Mouse (Mus musculus) liver, embryonic 14.5 days (tissue): Measurements from ENCODE around the gene Arhgef15. TPM values are rescaled to one million over a fixed set of nuclear protein-coding genes. Genes with fewer than 3 reads are reported as not detected.

Source experiments
- ATAC-seq: fragments of 200-750 bp; cut with Nextera tagmentation; 2 replicates; pipeline ENCODE4 v1.8.0; 2017; ENCODE audit warnings: moderate number of reproducible peaks, mild to moderate bottlenecking, moderate library complexity; ENCODE audit not compliant: insufficient read depth
- DNase-seq, 3 experiments: peaks; one replicate each; pipeline ENCODE4 v3.0.0-alpha.2; 2012 to 2013; ENCODE audit warnings: low read depth in 3 of 3, low spot score in 3 of 3
- H3K27ac ChIP-seq: fragments of 300-500 bp; sonication (generic); 2 replicates; pipeline ENCODE4 v1.5.1; 2014; ENCODE audit warnings: moderate library complexity, mild to moderate bottlenecking, control low read depth, inconsistent platforms
- H3K27me3 ChIP-seq: fragments of 300-500 bp; sonication (generic); 2 replicates; pipeline ENCODE4 v1.6.1; 2014; ENCODE audit warnings: mild to moderate bottlenecking, low read length, moderate library complexity; ENCODE audit not compliant: control insufficient read depth, insufficient read depth
- H3K36me3 ChIP-seq: fragments of 300-500 bp; sonication (generic); replicated peaks from 2 replicates; pipeline ENCODE4 v1.6.1; 2014; ENCODE audit warnings: low read depth; ENCODE audit not compliant: control insufficient read depth, insufficient read depth
- H3K4me1 ChIP-seq, 2 experiments: fragments of 200-500 bp in 1 of 2; fragments of 300-500 bp in 1 of 2; sonication (generic) in 1 of 2; replicated peaks; 2 replicates each; pipeline ENCODE4 v1.6.1; 2012 to 2014; ENCODE audit warnings: antibody characterized with exemption in 1 of 2, inconsistent platforms in 1 of 2, low read length in 1 of 2; ENCODE audit not compliant: control insufficient read depth in 2 of 2, insufficient read depth in 2 of 2
- H3K4me2 ChIP-seq: fragments of 300-500 bp; sonication (generic); 2 replicates; pipeline ENCODE4 v1.6.1; 2014; ENCODE audit warnings: low read depth, mild to moderate bottlenecking, control low read depth, moderate library complexity
- H3K4me3 ChIP-seq, 2 experiments: fragments of 200-500 bp in 1 of 2; fragments of 300-500 bp in 1 of 2; sonication (generic) in 1 of 2; 2 replicates each; pipeline ENCODE4 v1.5.1; 2012 to 2014; ENCODE audit warnings: low read depth in 2 of 2, low read length in 2 of 2, mild to moderate bottlenecking in 2 of 2, control low read depth in 1 of 2, inconsistent platforms in 1 of 2, moderate library complexity in 1 of 2; ENCODE audit not compliant: insufficient read depth in 1 of 2
- H3K9ac ChIP-seq: fragments of 300-500 bp; sonication (generic); replicated peaks from 2 replicates; pipeline ENCODE4 v1.6.1; 2014; ENCODE audit warnings: mild to moderate bottlenecking, control low read depth, moderate library complexity
- H3K9me3 ChIP-seq: fragments of 300-500 bp; sonication (generic); 2 replicates; pipeline ENCODE4 v1.6.1; 2016; ENCODE audit warnings: low read length, mixed read lengths; ENCODE audit not compliant: control insufficient read depth
- CTCF ChIP-seq: IDR thresholded peaks from 2 replicates; pipeline ENCODE4 v1.5.1; 2016; ENCODE audit warnings: antibody characterized with exemption, low read depth, control low read depth
- EP300 ChIP-seq: IDR thresholded peaks from 2 replicates; pipeline ENCODE4 v1.6.1; 2016; ENCODE audit warnings: antibody characterized with exemption, low read depth
- WGBS: fragments of 180-500 bp; shearing (Covaris S2); extraction: QIAGEN DNeasy Blood & Tissue Kit; methylation state at CpG from one replicate; pipeline ENCODE4 v1.1.7; 2014; ENCODE audit not compliant: insufficient replicate concordance; 5-methylcytosine and 5-hydroxymethylcytosine counted together
- polyA plus RNA-seq, 2 experiments: library from polyadenylated mRNA; depleted of rRNA in 1 of 2; stranded (reverse) in 1 of 2; unstranded in 1 of 2; fragments of >200 nt; fragmentation: Nextera tagmentation in 1 of 2; extraction: Ambion mirVana in 1 of 2; gene quantifications; 2 replicates each; pipeline versions ENCODE4 v1.2.1 to v1.2.3; 2012 to 2014

Gene Arhgef15
- polyA plus RNA-seq, 2 experiments: 0.89 to 1.4 TPM

GRCm38 (mm10) chr11:68961596-68961995 is 4.3 kb upstream of the Arhgef15 start:
- WGBS: 60% methylated on average over 3 of the region's 3 CpGs
- Histone ChIP-seq H3K36me3 (no peaks in the 10 kb centered on the region), H3K27me3 (peaks cover 7% of the 10 kb centered on the region), H3K27ac (no peak overlapping the region), H3K4me2 (no peak overlapping the region), H3K4me3 (no peak overlapping the region), H3K9ac (no peak overlapping the region), H3K9me3 (no peaks in the 10 kb centered on the region), H3K4me1 (peaks cover under 1 to 1% of the 10 kb centered on the region in 2 experiments; a peak in 3 of 4 replicates)
- TF ChIP-seq CTCF (no peak), EP300 (no peak)
- DNase-seq: no peak
- no peak for ATAC-seq

GRCm38 (mm10) chr11:68957971-68958370 is 691 bp upstream of the Arhgef15 start:
- ATAC-seq (no peak), DNase-seq (no peak)
- H3K36me3 ChIP-seq: no peaks in the 10 kb centered on the region
- WGBS: 61% methylated on average over 1 of the region's 1 CpGs
- H3K27ac ChIP-seq: no peak overlapping the region
- peaks cover 32% of the 10 kb centered on the region for H3K27me3 ChIP-seq
- H3K4me1 ChIP-seq: no peaks in the 10 kb centered on the region; a peak in 1 of 4 replicates
- no peak for TF ChIP-seq EP300
- no peak for TF ChIP-seq CTCF
- H3K4me3 ChIP-seq: no peak overlapping the region
- H3K9ac ChIP-seq: no peak overlapping the region
- no peak overlapping the region for H3K4me2 ChIP-seq
- no peaks in the 10 kb centered on the region for H3K9me3 ChIP-seq

DNA sequence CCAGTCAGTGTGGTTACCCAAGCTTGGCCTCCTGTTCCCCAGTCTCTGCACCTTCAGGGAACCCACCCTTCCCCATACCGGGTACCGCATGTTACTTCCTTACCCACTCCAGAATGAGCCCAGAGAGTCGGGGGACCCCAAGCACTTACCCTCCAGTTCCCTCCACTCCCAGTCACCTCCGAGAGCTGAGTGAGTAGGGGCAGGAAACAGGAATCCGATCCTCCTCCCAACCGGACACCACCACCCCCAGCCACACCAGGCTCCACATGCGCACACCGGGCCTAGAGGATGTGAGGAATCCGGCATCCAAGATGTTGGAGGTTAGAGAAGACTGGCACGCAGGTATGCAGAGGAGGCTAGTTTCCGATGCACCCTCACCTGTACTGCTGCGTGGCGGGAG is 583 bp downstream of the Arhgef15 start:
- DNase-seq: no peak
- no peaks in the 10 kb centered on the region for H3K9me3 ChIP-seq
- H3K36me3 ChIP-seq: no peaks in the 10 kb centered on the region
- H3K4me3 ChIP-seq: no peak overlapping the region
- H3K9ac ChIP-seq: no peak overlapping the region
- TF ChIP-seq EP300: no peak
- no peak for TF ChIP-seq CTCF
- H3K27me3 ChIP-seq: peaks cover 35% of the 10 kb centered on the region
- 25% methylated on average over 13 of the region's 13 CpGs for WGBS
- no peak for ATAC-seq
- no peak overlapping the region for H3K27ac ChIP-seq
- no peaks in the 10 kb centered on the region for H3K4me1 ChIP-seq
- no peak overlapping the region for H3K4me2 ChIP-seq

DNA sequence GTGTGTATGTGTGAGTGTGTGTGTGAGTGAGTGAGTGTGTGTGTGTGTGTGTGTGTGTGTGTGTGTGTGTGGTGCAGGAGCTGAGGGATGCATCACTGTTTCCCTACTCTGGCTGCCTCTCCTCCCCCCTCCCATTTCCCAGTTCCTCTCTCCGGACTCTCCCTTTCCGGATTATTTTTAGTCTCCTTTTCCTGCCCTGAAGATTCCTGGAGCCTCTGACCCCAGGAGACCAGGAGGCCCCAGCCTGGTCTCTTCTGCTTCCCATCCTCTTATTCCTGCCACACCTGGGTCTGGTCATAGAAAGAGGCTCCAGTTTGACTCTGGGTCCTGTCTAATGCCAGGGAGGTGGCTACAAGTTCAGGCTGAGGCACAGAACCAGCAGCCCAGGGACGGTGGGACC is 1.2 kb downstream of the Arhgef15 start:
- Histone ChIP-seq H3K36me3 (no peaks in the 10 kb centered on the region), H3K9ac (no peak overlapping the region), H3K4me2 (no peak overlapping the region), H3K9me3 (no peaks in the 10 kb centered on the region), H3K27me3 (peaks cover 35% of the 10 kb centered on the region), H3K4me1 (no peaks in the 10 kb centered on the region), H3K27ac (no peak overlapping the region), H3K4me3 (no peak overlapping the region)
- WGBS: 35% methylated on average over 3 of the region's 3 CpGs
- no peak for DNase-seq
- ATAC-seq: no peak
- TF ChIP-seq EP300 (no peak), CTCF (no peak)

DNA sequence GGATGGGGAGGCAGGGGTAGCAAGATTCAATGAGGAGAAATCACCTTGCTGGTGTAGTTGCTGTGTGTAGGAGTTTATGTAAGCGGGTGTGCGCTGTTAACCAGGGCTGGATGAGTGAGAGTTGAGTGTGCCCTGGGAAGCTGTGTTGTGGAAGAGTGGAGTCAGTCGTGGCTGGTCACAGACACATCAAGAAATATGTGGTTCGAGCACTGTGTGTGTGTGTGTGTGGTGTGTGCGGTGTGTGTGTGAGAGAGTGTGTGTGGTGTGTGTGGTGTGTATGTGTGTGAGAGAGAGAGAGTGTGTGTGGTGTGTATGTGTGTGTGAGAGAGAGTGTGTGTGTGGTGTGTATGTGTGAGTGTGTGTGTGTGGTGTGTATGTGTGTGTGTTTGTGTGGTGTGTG is 1.8 kb downstream of the Arhgef15 start:
- ATAC-seq (no peak), DNase-seq (no peak)
- H3K4me1 ChIP-seq: no peaks in the 10 kb centered on the region
- H3K27ac ChIP-seq: no peak overlapping the region
- no peak overlapping the region for H3K4me2 ChIP-seq
- 55% methylated on average over 5 of the region's 5 CpGs for WGBS
- H3K27me3 ChIP-seq: peaks cover 35% of the 10 kb centered on the region
- TF ChIP-seq CTCF: no peak
- no peak for TF ChIP-seq EP300
- H3K9ac ChIP-seq: no peak overlapping the region
- no peak overlapping the region for H3K4me3 ChIP-seq
- H3K36me3 ChIP-seq: no peaks in the 10 kb centered on the region
- H3K9me3 ChIP-seq: no peaks in the 10 kb centered on the region

GRCm38 (mm10) chr11:68954408-68954807 is 2.9 kb downstream of the Arhgef15 start:
- Histone ChIP-seq H3K9me3 (no peaks in the 10 kb centered on the region), H3K27me3 (peaks cover 35% of the 10 kb centered on the region), H3K9ac (no peak overlapping the region), H3K36me3 (no peaks in the 10 kb centered on the region), H3K4me2 (peak overlapping the region; percentile 41), H3K4me3 (0 out of 4 replicates have a peak overlapping the region, but pooled peaks of 1 of the 2 experiments have one; percentile 12), H3K4me1 (no peaks in the 10 kb centered on the region), H3K27ac (no peak overlapping the region)
- no peak for DNase-seq
- TF ChIP-seq CTCF: no peak
- TF ChIP-seq EP300: no peak
- WGBS: 7% methylated on average over 17 of the region's 17 CpGs
- no peak for ATAC-seq
